Mouse (Mus musculus): ENCODE results near the gene Mkrn1. TPM values are rescaled to one million over a fixed set of nuclear protein-coding genes. Genes with fewer than 3 reads are reported as not detected.
"Not testable (repeated sequence)": the region's sequence is repeated elsewhere in the genome, so short reads cannot be mapped to it uniquely, and the experiment has no call there.

The Mkrn1 gene
- total RNA-seq, 2 experiments from 2014 or later: 284 to 359 TPM

DNA sequence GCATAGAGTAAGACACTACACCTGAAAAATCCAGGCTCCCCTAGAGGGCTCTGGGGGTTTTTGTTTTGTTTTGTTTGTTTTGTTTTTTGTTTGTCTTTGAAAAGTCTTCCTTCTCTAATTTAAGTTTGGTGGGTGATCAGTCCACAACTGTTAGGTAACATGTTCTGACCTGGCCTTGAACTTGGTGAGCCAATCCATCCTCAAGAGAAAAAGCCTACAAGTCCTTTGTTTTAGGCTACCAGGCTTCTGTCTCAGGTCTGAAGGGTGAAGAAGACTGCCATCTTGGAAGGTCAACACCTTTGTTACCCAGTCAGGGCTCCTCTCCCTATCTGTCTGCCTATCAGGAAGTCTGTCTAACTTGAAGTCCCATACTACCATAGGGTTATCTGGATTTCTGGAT is 13.4 kb upstream of the Mkrn1 start:
- ATAC-seq (replicated peaks; ENCODE audit: low FRiP score, poor library complexity, severe bottlenecking): no peak

DNA sequence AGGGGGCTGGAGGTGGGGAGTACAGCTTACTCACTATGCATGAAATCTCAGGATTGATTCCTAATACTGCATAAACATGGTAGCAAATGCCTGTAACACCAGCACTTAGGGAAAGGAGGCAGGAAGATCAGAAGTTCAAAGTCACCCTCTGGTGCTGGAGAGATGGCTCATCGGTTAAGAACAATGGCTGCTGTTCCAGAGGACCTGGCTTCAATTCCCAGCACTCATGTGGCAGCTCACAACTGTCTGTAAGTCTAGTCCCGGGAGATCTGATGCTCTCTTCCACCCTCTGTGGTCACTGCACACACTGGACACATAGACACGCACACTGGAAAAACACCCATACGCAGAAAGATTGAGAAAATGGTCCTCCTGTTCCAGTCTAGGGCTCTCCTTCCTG is 12.9 kb upstream of the Mkrn1 start:
- no peak for ATAC-seq (replicated peaks; ENCODE audit: low FRiP score, poor library complexity, severe bottlenecking)

DNA sequence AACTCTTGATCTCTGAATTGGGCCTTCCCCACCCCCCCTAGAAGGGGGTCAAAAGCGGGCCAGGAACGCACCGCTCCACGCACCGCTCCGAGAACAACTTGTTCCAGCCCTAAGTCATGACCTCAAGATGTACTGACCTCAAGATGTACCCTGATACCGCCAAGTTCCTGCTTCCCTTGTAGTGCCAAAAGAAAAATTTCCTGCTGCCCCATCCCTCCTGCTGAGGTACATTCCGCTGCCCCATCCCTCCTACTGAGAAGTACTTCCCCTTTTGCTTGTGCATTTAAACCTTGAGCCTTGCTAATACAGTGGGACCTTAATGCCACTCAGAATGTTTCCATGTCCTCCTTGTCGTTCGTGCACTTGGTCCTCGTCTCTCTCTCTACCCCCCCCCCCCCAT is 10.5 kb upstream of the Mkrn1 start:
- no peak for ATAC-seq (replicated peaks; ENCODE audit: low FRiP score, poor library complexity, severe bottlenecking)

DNA sequence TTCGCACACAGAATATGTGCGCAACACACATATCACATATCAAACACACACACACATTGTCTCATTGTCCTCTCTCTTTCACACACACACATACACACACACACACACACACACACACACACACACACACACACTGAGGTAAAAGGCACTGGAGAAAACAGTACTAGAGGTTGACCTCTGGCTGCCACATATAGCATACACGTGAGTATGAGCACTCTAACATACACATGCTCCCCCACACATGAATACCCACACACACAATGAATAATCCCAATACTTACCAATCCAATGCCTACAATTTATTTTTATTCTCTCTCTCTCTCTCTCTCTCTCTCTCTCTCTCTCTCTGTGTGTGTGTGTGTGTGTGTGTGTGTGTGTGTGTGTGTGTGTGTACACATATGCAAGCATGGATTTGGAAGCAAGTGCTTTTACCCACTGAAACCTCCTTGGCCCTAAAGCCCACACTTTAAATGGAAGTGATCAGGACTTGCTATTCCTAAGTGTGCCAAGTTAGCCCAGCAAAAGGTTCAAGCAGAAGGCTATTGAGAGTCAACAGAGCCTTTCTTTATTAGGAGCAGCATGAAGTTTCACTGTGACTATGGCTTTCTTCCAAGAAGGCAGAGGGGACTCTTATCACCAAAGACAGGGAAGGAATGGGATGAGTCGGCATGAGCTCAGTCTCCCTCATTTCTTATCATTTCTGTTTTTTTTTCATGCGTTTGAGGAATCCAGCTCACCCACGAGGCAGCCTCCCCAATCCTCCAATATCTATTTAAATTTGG is 8.9 kb upstream of the Mkrn1 start:
- peak; percentile 80 for ATAC-seq (replicated peaks; ENCODE audit: low FRiP score, poor library complexity, severe bottlenecking)

DNA sequence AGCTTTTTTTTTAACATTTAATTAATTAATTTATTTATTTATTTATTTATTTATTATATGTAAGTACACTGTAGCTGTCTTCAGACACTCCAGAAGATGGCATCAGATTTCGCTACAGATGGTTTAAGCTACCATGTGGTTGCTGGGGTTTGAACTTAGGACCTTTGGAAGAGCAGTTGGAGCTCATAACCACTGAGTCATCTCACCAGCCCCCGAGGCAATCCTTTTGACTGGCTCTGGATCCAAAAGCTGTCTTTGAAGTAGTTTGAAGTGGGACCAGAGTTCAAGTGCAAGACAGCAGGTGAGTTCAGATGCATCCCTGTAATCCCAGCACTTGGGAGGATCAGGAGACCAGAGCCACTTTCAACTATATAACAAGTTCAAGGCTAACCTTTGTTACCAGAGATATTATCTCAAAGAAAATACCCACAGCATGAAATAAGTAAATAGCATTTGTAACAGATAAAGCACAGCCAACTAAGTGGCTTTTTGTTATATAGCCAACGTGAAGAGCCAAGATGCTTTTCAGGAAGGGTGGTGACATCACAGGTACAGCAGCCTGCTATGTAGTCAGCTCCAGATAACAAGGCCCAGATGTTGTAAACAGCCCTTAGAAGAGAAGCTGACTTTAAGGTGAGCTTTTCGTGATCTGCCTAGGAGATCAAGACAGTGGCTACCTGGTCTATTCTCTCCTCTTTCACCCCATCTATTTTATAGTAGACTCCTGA is 7.2 kb upstream of the Mkrn1 start:
- ATAC-seq (replicated peaks; ENCODE audit: low FRiP score, poor library complexity, severe bottlenecking): peak; percentile 37; the same call in 1 of the 2 replicates

DNA sequence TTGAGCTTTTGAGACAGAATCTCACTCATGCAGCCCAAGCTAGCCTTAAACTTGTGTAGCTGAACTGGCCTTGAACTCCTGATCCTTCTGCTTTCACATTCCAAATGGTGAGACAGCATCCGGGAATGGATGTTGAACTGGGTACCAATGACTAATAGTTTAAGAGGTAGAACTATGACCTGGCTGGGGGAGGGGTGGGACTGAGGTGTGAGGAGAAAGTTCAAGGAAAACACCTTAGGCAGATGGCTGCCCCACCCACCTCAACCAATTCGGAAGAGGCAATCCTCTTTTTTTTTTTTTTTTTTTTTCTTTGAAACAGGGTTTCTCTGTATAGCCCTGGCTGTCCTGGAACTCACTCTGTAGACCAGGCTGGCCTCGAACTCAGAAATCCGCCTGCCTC is 6.5 kb upstream of the Mkrn1 start:
- no peak for ATAC-seq (replicated peaks; ENCODE audit: low FRiP score, poor library complexity, severe bottlenecking)

DNA sequence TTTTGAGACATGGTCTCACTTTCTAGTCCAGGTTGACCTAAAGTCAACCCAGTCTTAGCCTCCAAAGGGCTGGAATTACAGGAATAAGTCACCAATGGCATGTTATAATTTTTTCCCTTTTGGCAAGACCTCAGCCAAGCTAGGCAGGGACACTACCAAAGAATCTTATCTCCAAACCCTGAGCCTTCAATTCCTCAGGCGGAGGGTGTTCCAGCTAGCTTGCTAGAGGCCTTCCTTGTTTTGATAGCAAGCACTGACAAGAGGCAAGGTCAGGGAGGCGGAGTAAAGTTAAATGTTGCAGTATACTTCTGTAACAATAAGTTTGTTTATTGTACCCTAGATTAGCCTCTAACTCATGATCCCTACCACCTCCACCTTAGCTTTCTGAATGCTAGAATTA is 4.9 kb upstream of the Mkrn1 start:
- ATAC-seq (replicated peaks; ENCODE audit: low FRiP score, poor library complexity, severe bottlenecking): peak; percentile 36

DNA sequence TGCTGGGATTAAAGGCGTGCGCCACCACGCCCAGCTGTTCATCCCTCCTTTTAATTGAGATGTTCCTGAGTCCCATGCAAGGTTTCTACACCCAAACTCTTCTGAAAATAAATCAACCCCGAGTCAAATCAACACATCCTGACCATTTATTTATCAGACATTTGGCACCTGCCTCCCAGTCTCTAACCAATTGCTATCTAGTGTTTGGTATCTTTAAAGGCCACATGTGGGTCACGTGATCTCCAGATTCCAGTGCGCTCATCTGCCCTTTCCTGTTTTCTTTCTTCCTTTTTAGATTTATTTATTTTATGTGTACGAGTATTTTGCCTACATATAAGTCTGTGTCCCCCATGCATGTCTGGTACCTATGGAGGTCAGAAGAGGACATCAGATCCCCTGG is 3.4 kb upstream of the Mkrn1 start:
- ATAC-seq (replicated peaks; ENCODE audit: low FRiP score, poor library complexity, severe bottlenecking): peak; percentile 55

DNA sequence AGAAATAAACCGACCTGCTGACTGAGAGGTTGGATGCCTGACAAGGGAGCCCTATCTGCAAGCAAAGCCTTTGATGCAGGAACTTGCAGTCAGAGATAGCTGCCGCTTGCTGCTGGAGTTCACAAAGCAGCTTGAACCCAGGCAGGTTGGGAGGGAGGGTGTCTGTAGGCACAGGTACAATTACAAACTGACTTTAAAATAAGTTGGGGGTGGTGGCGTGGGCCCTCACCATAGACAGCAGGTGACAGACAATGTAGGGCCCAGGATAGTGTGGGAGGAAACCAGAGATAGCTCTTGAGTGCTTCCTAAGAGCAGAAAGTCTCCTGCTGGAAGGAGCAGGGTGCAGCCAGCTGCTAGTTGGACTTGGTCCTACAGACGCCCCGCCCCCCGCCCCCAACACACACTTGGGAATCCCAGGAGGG is 2.9 kb upstream of the Mkrn1 start:
- peak; percentile 23; the same call in 1 of the 2 replicates for ATAC-seq (replicated peaks; ENCODE audit: low FRiP score, poor library complexity, severe bottlenecking)

DNA sequence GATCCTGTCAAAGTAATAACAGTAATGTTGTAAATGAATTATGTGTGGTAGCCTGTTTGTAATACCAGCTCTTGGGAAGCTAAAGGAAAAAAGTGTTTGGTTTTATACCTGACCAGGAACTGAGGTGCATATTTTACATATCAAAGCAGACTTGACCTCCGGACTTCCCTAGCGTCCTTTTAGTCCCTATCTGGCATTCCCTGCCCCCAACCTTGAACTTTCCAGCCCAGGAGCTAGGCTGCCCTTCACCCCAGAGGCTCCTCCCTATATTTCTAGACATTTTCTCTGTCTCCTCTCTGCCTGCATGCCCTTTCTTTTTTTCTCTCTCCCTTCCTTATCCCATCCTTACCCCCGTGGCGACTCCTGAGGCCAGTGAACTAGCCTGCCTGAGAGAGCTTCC is 605 bp upstream of the Mkrn1 start:
- ATAC-seq (replicated peaks; ENCODE audit: low FRiP score, poor library complexity, severe bottlenecking): no peak

DNA sequence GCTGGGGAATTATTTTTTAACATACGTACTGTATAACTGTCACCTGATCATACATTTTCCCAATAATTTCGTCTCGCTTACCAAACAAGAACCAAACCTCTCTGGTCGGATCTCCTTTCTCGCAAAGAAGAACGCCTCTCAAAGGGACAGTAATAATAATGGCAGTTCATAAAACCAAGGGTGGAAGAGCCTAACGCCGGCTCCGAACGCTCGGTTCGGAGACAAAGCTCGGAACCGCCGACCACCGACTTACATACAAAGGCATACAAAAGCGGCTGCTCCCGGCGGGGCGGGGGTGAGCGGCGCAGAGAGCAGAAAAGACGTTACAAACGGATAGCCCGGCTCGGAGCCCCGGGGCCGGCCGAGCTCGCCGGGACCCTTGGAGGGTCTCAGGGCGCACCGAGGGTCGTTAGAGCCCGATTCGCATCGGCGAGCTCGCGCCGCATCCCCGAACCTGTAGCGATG is 844 bp downstream of the Mkrn1 start:
- no peak for ATAC-seq (replicated peaks; ENCODE audit: low FRiP score, poor library complexity, severe bottlenecking)

DNA sequence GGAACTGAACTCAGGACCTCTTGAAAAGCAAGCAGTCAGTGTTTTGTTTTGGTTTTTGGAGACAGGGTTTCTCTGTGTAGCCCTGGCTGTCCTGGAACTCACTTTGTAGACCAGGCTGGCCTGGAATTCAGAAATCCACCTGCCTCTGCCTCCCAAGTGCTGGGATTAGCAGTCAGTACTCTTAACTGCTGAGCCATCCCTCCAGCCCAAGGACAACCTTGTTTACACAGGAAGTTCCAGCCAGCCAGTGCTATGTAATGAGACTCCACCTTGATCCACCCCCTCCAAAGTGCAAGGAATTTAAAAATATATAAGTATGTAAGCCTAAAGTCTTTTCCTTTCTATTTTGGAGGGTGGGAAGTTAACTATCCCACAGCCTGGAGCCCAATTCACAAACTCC is 3.6 kb downstream of the Mkrn1 start:
- ATAC-seq (replicated peaks; ENCODE audit: low FRiP score, poor library complexity, severe bottlenecking): not testable (repeated sequence)

DNA sequence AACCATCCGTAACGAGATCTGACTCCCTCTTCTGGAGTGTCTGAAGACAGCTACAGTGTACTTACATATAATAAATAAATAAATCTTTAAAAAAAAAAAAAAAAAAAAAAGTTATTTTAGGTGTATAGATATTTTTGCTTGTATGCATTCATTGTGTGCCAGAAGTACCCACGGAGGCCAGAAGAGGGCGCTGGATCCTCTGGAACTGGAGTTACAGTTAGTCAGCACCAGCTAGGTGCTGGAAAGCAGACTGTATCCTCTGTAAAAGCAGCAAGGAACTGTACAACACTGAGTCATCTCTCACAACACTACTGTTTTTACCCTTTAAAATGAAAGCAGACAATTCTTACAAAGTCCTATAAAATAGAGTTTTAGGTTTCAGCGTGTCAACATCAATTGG is 4.5 kb downstream of the Mkrn1 start:
- ATAC-seq (replicated peaks; ENCODE audit: low FRiP score, poor library complexity, severe bottlenecking): 0 out of 2 replicates have a peak, but pooled peaks have one; percentile 43

DNA sequence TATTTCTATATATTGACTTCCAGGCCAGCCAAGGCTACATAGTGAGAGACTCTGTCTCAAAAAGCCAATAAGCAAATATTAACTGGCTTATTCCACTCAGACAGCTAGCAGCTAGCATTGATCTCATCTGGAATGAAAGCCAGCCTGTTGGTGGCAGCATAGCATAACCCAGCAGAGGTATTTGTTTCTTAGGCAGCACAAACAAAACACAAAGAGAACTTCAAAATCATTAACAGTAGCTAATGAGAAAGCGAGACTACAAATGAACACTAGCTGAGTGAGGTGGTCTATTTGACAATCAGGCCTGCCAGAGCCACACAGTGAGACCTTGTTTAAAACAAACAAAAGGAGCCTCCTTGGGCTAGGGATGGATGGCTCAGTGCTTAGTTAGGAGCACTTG is 6.2 kb downstream of the Mkrn1 start:
- ATAC-seq (replicated peaks; ENCODE audit: low FRiP score, poor library complexity, severe bottlenecking): no peak

DNA sequence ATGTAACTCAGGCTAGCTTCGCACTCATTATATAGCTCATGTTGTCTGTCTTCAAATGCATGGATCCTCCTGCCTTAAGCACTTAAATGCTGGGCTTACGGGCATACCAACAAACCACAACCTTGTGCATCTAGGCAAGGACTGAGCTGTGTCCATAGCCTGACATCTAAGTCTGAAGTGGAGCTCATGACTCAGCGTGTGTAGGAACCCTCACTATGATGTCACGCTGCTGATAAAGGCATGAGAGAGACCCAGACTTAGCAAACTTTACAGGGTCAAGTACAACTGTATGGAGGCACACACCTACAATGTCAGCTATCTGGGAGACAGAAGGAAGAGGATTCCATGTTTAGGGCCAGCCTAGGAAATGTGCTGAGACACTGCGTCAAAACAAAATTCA is 13.8 kb downstream of the Mkrn1 start:
- no peak for ATAC-seq (replicated peaks; ENCODE audit: low FRiP score, poor library complexity, severe bottlenecking)

DNA sequence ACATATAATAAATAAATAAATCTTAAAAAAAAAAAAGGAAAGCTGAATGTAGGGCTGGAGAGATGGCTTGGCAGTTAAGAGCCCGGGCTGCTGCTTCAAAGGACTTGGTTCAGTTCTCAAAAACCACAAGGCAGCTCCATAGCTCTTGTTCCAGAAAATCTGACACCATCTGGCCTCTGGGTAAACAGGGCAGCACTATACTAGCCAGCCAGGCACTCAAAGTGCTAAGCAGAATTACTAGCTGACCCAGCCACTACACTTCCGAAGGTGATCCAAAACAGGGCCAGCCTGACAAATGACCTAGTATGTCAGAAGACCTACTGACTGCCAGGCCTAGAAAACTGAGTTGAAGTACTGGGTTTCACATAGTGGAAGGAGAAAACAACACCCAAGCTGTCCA is 17.1 kb downstream of the Mkrn1 start:
- ATAC-seq (replicated peaks; ENCODE audit: low FRiP score, poor library complexity, severe bottlenecking): no peak

DNA sequence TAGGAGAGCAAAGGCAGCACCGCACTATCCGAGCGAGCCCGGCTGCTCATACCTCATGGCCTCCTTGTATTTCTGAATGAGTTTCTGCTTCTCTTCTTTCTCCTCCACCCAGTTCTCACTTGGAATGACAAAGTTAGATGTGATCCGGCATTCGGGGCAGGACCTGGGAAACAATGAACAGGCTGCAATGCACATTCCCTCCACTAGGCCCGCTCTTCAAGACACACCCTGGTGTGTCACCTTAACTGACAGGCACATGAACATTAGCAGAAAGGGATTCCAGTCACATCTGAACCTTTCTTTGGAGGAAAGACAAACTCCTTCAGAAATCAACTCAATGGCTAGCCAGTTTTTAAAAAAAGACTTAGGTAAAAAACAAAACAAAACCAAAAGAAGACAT is 19.9 kb downstream of the Mkrn1 start:
- ATAC-seq (replicated peaks; ENCODE audit: low FRiP score, poor library complexity, severe bottlenecking): no peak

DNA sequence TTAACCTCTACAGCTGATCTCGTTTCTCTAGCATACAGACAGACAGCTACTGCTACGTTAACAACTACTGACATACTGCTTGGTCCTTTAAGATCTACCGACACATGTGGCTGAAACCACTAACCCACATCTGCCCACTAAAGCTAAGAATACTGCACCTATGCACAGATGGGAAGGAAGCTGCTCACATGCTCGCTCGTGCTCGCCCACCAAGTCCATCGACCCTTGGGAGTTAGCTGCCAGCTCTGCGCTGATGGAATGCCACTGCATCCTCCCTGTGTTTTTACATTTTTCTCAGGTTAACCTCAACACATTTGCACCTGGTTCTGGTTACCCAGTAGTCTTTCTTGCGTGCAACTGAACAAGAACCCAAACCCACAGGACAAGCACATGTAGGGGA is 21.9 kb downstream of the Mkrn1 start:
- ATAC-seq (replicated peaks; ENCODE audit: low FRiP score, poor library complexity, severe bottlenecking): no peak

DNA sequence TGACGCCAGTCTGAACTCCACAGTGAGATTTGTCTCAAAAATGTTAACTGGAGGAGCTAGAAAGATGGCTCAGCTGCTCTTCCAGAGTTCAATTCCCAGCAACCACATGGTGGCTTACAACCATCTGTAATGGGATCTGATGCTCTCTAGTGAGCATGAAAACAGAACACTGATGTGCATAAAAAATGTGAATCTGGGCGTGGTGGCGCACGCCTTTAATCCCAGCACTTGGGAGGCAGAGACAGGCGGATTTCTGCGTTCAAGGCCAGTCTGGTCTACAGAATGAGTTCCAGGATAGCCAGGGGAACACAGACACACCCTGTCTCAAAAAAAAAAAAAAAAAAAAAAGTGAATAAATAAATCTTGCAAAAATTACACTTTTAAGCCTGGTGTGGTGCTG is 23.2 kb downstream of the Mkrn1 start:
- ATAC-seq (replicated peaks; ENCODE audit: low FRiP score, poor library complexity, severe bottlenecking): no peak

DNA sequence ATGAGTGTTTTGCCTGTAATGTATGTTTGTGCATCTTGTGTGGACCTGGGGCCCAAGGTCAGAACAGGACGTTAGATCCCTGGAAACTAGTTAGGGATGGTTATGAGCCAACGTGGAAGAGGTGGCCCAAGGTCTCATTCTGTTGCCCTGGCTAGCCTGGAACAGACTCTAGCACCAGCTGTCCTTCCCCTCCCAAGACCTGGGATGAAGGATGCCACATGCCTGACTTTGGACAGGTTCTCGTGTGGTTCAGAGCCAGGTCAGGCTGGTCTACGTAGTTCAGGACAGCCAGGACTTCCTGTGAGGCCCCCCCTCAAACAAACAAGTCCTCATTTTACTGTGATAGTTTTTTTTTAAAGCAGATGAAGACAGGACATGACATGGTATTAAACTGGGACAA is 24.3 kb downstream of the Mkrn1 start:
- no peak for ATAC-seq (replicated peaks; ENCODE audit: low FRiP score, poor library complexity, severe bottlenecking)

DNA sequence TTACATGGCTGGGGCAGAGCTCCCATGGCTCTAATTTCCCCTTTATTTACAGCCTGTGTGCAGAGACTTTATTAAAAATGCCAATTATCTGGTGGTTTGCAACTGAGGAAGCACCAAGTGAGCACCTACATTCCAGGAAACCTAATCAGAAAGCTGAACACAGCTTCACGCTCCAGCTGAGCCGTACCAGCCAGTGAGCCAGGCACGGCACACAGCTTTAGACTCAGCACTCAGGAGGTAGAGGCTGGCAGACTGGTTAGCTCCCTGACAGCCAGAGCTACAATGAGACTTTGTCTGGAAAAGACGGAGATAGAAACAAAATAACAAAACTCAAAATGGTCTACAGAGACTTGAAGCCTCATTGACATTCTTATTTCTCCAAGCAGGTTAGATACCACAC is 24.8 kb downstream of the Mkrn1 start:
- no peak for ATAC-seq (replicated peaks; ENCODE audit: low FRiP score, poor library complexity, severe bottlenecking)

All from erythroid progenitor cell, adult 5-6 weeks (primary cell).